In the genomic region with DNA sequence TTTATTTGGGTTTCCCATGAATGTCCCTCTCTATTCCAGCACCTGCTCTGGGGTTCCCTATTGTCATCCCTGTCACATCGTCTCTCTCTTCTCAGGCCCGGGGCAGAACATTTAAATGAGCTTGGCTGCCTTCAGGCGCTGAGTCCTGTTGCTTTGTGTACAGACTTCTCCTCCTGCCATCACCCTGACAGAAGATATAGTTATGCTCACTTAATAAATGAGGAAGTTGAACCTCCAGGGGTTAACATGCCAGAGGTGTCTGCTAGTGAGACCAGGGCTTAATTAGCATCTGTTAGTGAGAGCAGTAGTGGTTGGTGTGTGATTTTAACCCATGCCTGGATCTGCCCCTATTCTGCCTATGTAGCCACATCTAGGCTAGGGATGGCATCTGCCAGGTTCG, we compare ENCODE assay signal across 22 mouse cellular contexts. TPM values are rescaled to one million over a fixed set of nuclear protein-coding genes. Genes with fewer than 3 reads are reported as not detected.
DNase-seq lines count a peak whose midpoint lies in the region; ATAC-seq and TF ChIP-seq lines count a peak whose summit lies in the region.
"Had no signal": no experiment of that assay in that cellular context is flagged by ENCODE, and none has a peak within 500 bp of the region (broad histone marks: within the 10 kb centered on the region; RNA-seq: fewer than 3 reads in every experiment).

No protein-coding gene starts in this region.

- no peaks in the 10 kb centered on the region for H3K36me3 ChIP-seq in midbrain, embryonic 15.5 days (replicated peaks)
- H3K36me3 ChIP-seq: embryonic facial prominence, embryonic 12.5 days had no signal

- TF ChIP-seq POLR2A in brain, embryonic 14.5 days (IDR thresholded peaks at IDR 0.05; ENCODE audit: borderline replicate concordance, extremely low read depth, insufficient read depth, insufficient read length, poor library complexity, severe bottlenecking): no peak

- intact Hi-C loops in heart, postnatal 25 days (cut with DNase I): no loop called here

- H3K27ac ChIP-seq in midbrain, embryonic 15.5 days: peak overlapping the region; percentile 38
- H3K27ac ChIP-seq: embryonic facial prominence, embryonic 12.5 days; layer of hippocampus, adult 2 months; limb, embryonic 13.5 days had no signal

- no peak overlapping the region for H3K4me3 ChIP-seq in midbrain, embryonic 15.5 days
- H3K4me3 ChIP-seq: embryonic facial prominence, embryonic 12.5 days; layer of hippocampus, adult 2 months; limb, embryonic 13.5 days; myocyte had no signal

- ATAC-seq in midbrain, embryonic 15.5 days (replicated peaks): no peak
- no peak for ATAC-seq in activated CD4-positive, CD25-positive, alpha-beta regulatory T cell, adult 4 months
- ATAC-seq: inflammation-experienced regulatory T-cells, adult 6 months had no signal

- WGBS in midbrain, embryonic 15.5 days: 30% methylated on average over 4 of the region's 4 CpGs

- DNase-seq in kidney, adult 18-20 months: peak; percentile 10
- no peak for DNase-seq in kidney, postnatal 36 days
- peak; percentile 84 for DNase-seq in A20 (ENCODE audit: low read depth, low spot score)
- DNase-seq in brain, embryonic 14.5 days (ENCODE audit: low read depth): peak; percentile 66
- no peak for DNase-seq in c-Kit-positive CD71-positive TER-119-positive erythroid progenitor cells, embryonic 14.5 days (ENCODE audit: low spot score)
- no peak for DNase-seq in heart, postnatal 25 days (ENCODE audit: low spot score)
- DNase-seq: adrenal gland, postnatal 36 days; cerebellum, postnatal 36 days; lung, adult 2 months had no signal

- 0 out of 2 replicates have a peak overlapping the region, but pooled peaks have one; percentile 0 for H3K4me2 ChIP-seq in midbrain, embryonic 15.5 days
- H3K4me2 ChIP-seq: embryonic facial prominence, embryonic 12.5 days; limb, embryonic 13.5 days had no signal

- H3K9ac ChIP-seq in midbrain, embryonic 15.5 days: no peak overlapping the region
- H3K9ac ChIP-seq: embryonic facial prominence, embryonic 12.5 days; limb, embryonic 13.5 days had no signal

- H3K27me3 ChIP-seq in midbrain, embryonic 15.5 days (replicated peaks): no peaks in the 10 kb centered on the region
- H3K27me3 ChIP-seq: embryonic facial prominence, embryonic 12.5 days; limb, embryonic 13.5 days had no signal

- no peaks in the 10 kb centered on the region for H3K9me3 ChIP-seq in midbrain, embryonic 15.5 days
- H3K9me3 ChIP-seq: embryonic facial prominence, embryonic 12.5 days; limb, embryonic 13.5 days had no signal

- TF ChIP-seq CTCF in brain, embryonic 14.5 days (IDR thresholded peaks at IDR 0.05; ENCODE audit: borderline replicate concordance, extremely low read depth, insufficient read depth, insufficient read length): no peak

- peaks cover 27% of the 10 kb centered on the region for H3K4me1 ChIP-seq in midbrain, embryonic 15.5 days

RNA-seq across cellular contexts. Expression of a gene that starts 2.0 kb away (rescaled TPM):
- polyA plus RNA-seq in brain, embryonic 14.5 days (2012; rRNA removed): 7.8 and 11.5 TPM in 2 replicates
- polyA plus RNA-seq in midbrain, embryonic 15.5 days (2015; fragmentation: Nextera tagmentation; extraction: Ambion mirVana): 23.2 and 23.3 TPM in 2 replicates
- total RNA-seq in heart, postnatal 25 days (2021): 10 to 100 TPM; 10.6 to 10.9 TPM
- polyA plus RNA-seq in activated CD4-positive, CD25-positive, alpha-beta regulatory T cell, adult 4 months (2017; shearing (Covaris generic)): 100 to 1,000 TPM; 152 to 191 TPM

RNA-seq across cellular contexts. Expression of a gene that starts 21.9 kb away (rescaled TPM):
- polyA plus RNA-seq in brain, embryonic 14.5 days (2012; rRNA removed): 0.23 and 0.34 TPM in 2 replicates
- polyA plus RNA-seq in midbrain, embryonic 15.5 days (2015; fragmentation: Nextera tagmentation; extraction: Ambion mirVana): 0.34 and 0.36 TPM in 2 replicates
- total RNA-seq in heart, postnatal 25 days (2021): 10 to 100 TPM; 11.4 to 13.4 TPM
- polyA plus RNA-seq in activated CD4-positive, CD25-positive, alpha-beta regulatory T cell, adult 4 months (2017; shearing (Covaris generic)): 10 to 100 TPM; 78.6 to 85.9 TPM

RNA-seq across cellular contexts. Expression of a gene that starts 51.6 kb away (rescaled TPM):
- polyA plus RNA-seq in brain, embryonic 14.5 days (2012; rRNA removed): not detected in 2 replicates
- not detected in 2 replicates for polyA plus RNA-seq in midbrain, embryonic 15.5 days (2015; fragmentation: Nextera tagmentation; extraction: Ambion mirVana)
- total RNA-seq in heart, postnatal 25 days (2021): not detected
- polyA plus RNA-seq in activated CD4-positive, CD25-positive, alpha-beta regulatory T cell, adult 4 months (2017; shearing (Covaris generic)): 1 to 10 TPM in 1 of 2 experiments, under 1 TPM in 1; 0.36 to 1.2 TPM
- total RNA-seq: adrenal gland, postnatal 36 days; gastrocnemius, postnatal 4 days; layer of hippocampus, adult 2 months; left cerebral cortex, adult 8-10 months had no signal
- polyA plus RNA-seq: embryonic facial prominence, embryonic 12.5 days; frontal cortex, adult 2 months; heart, embryonic 14.5 days; kidney, embryonic 16.5 days; limb, embryonic 13.5 days; myocyte; stomach, embryonic 14.5 days had no signal

Comparison
In these comparisons a context has a peak if more than half of its experiments do, and no peak if none do; other contexts are left out.
1. DNase-seq: peak in kidney, adult 18-20 months (single experiment), A20 (single experiment) and brain, embryonic 14.5 days (single experiment); none in kidney, postnatal 36 days (0 of 2), c-Kit-positive CD71-positive TER-119-positive erythroid progenitor cells, embryonic 14.5 days (single experiment) and heart, postnatal 25 days (single experiment).
2. RNA of a gene that starts 21.9 kb away (polyA plus RNA-seq): 78.6 to 85.9 TPM in activated CD4-positive, CD25-positive, alpha-beta regulatory T cell, adult 4 months; 0.34 to 0.36 TPM in midbrain, embryonic 15.5 days and 0.23 to 0.34 TPM in brain, embryonic 14.5 days; every median in the first group is over 10 times any median in the second.